Mouse (Mus musculus): ENCODE measurements around the gene Ces2b. TPM values are rescaled to one million over a fixed set of nuclear protein-coding genes. Genes with fewer than 3 reads are reported as not detected.

The Ces2b gene
- polyA plus RNA-seq, 1 experiment: not detected

DNA sequence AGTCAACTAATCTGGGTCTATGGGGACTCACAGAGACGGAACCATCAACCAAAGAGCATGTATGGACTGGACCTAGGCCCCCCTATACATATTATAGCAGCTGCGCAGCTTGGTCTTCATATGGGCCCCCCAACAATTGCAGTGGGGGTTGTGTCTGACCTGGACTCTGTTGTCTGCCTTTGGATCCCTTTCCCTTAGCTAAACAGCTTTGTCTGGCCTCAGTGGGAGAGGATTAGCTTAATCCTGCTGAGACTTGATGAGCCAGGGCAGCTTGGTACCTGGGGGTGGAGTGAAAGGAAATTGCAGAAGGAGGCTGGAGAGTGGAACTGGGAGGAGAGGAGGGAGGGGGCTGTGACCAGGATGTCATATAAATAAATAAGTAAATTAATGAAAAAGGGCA, 25.2 kb upstream of the Ces2b start:
- Histone ChIP-seq H3K79me2 (ENCODE audit: control insufficient read depth, insufficient read depth) (no peaks in the 10 kb centered on the region), H3K4me2 (ENCODE audit: low read depth) (no peak overlapping the region), H3K36me3 (ENCODE audit: control insufficient read depth, insufficient read depth) (no peaks in the 10 kb centered on the region), H3K27me3 (ENCODE audit: control insufficient read depth, insufficient read depth, insufficient read length) (no peaks in the 10 kb centered on the region), H3ac (ENCODE audit: control insufficient read depth, insufficient read length) (no peak overlapping the region), H3K4me3 (no peak overlapping the region)
- TF ChIP-seq SRF (IDR thresholded peaks at IDR 0.05; ENCODE audit: control insufficient read depth, insufficient read length, low read depth) (no peak), REST (IDR thresholded peaks at IDR 0.05; ENCODE audit: insufficient read depth, insufficient read length) (no peak)

DNA sequence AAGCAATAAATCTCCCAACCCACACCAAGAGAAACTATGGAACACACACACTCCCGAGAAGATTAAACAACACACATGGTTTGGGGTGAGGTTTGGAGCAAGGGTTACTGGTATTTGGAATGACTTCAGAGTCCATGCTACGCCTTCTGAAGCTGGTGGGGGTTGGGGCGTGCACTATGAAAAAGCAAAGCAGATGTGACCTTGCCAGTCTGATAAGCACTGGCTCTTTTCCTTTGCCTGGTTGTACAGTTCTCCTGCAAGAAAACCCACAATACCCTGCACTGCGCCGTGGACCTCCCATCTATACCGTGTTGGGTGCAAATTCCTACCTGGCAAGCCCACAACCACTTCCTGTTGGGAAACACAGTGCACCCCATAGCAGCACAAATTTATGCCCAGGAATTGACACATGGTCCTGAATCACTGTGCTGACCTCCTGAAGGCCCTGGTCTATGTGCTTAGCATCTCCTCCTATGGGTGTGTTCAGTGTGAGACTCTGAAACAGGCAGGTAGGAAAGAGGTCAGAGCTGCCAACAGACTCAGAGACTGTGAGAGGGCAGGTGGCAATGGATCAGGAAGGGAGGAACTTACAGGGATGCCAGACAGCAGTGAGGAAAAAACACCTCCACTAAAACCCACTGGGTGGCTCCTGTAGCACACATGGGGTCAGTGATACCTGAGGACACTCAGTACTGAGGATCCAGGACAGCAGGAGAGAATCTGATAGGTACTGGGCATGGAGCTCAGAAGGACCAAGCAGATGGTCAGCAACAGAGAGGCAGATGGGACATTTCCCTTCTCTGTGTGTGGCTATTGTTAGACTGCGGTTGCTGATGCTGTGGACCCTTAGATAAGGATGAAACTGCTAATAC, 22.6 kb upstream of the Ces2b start:
- Histone ChIP-seq H3K4me2 (ENCODE audit: low read depth) (no peak overlapping the region), H3K36me3 (ENCODE audit: control insufficient read depth, insufficient read depth) (no peaks in the 10 kb centered on the region), H3K27me3 (ENCODE audit: control insufficient read depth, insufficient read depth, insufficient read length) (no peaks in the 10 kb centered on the region), H3K4me3 (no peak overlapping the region), H3K79me2 (ENCODE audit: control insufficient read depth, insufficient read depth) (no peaks in the 10 kb centered on the region), H3ac (ENCODE audit: control insufficient read depth, insufficient read length) (no peak overlapping the region)
- TF ChIP-seq TCF12 (IDR thresholded peaks at IDR 0.05; ENCODE audit: insufficient read depth, poor library complexity, severe bottlenecking): no peak
- TF ChIP-seq MYOG (IDR thresholded peaks at IDR 0.05; ENCODE audit: control insufficient read depth in 1 of 3, insufficient read depth in 1 of 3, insufficient read length in 2 of 3, low read depth in 2 of 3): no peak
- TF ChIP-seq CEBPB (IDR thresholded peaks at IDR 0.05; ENCODE audit: insufficient read depth, poor library complexity, severe bottlenecking): no peak
- no peak for TF ChIP-seq E2F4 (IDR thresholded peaks at IDR 0.05; ENCODE audit: insufficient read depth)
- no peak for TF ChIP-seq MYOD1 (IDR thresholded peaks at IDR 0.05; ENCODE audit: control insufficient read depth in 1 of 3, insufficient read length in 2 of 3, low read depth in 2 of 3)
- no peak for TF ChIP-seq REST (IDR thresholded peaks at IDR 0.05; ENCODE audit: insufficient read depth, insufficient read length)
- no peak for TF ChIP-seq POLR2A (IDR thresholded peaks at IDR 0.05; ENCODE audit: insufficient read length, low read depth)

DNA sequence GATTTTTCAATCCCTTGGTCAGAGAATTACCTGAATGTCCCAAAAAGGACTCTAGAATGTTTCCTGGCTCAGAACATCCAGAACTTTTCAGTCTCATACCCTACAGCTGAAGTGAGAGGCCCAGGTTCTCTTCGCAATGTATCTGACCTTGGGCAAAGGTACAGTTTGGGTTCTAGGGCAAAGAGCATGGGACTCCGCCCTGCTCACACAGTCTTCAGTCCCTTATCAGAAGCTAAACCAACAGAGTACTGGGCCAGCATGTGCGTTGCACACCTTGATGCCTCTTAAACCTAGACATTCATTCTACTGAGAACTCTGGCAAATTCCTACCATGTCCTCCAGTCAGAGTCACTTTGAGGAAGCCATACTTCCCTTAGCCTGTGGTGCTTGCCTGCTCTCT, 21.9 kb upstream of the Ces2b start:
- Histone ChIP-seq H3K4me3 (no peak overlapping the region), H3K79me2 (ENCODE audit: control insufficient read depth, insufficient read depth) (no peaks in the 10 kb centered on the region), H3K27me3 (ENCODE audit: control insufficient read depth, insufficient read depth, insufficient read length) (no peaks in the 10 kb centered on the region), H3K4me2 (ENCODE audit: low read depth) (no peak overlapping the region), H3ac (ENCODE audit: control insufficient read depth, insufficient read length) (no peak overlapping the region), H3K36me3 (ENCODE audit: control insufficient read depth, insufficient read depth) (no peaks in the 10 kb centered on the region)
- TF ChIP-seq REST (IDR thresholded peaks at IDR 0.05; ENCODE audit: insufficient read depth, insufficient read length): no peak

DNA sequence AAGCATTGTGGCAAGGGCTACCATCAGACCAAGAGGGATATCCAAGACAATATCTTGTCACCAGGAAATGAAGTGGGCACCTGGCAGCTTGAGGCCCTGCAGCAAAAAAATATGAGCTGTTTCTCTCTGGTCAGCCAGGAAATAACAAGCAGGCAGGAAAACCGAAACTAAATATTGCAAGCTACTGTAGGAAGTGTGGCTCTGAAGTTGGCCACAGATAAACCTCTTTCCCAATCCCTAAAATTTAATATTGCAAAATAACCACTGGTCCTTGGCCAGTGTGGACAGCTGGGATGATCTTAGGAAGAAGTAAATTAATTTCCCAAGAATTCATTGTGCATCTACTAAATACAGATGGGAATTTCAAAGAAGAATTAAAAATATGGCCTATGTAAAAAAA, 4.5 kb upstream of the Ces2b start:
- no peaks in the 10 kb centered on the region for H3K79me2 ChIP-seq (ENCODE audit: control insufficient read depth, insufficient read depth)
- no peak overlapping the region for H3K4me3 ChIP-seq

DNA sequence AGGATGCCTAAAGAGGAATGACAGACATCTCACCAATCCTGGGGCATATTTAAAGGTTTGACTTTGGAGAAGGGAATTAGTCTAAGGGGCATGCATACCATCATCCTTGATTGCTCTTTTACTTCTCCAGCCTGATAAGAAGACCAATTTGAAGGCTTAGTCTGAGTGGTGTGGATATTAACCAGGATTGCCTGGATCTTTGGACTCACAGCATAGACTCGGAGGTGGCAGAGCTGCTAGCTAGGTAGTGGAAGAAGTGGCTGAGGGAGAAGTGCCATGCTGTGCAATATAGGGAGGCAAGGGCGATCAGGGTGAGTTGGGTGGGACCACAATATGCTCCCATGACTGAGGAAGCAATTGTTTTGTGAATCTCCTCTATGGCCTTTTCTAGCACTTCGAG, 3.2 kb upstream of the Ces2b start:
- no peaks in the 10 kb centered on the region for H3K27me3 ChIP-seq (ENCODE audit: control insufficient read depth, insufficient read depth, insufficient read length)
- H3ac ChIP-seq (ENCODE audit: control insufficient read depth, insufficient read length): no peak overlapping the region
- H3K4me3 ChIP-seq: no peak overlapping the region
- no peak overlapping the region for H3K4me2 ChIP-seq (ENCODE audit: low read depth)
- TF ChIP-seq POLR2AphosphoS2 (IDR thresholded peaks at IDR 0.05; ENCODE audit: insufficient read length, low read depth) (no peak), CEBPB (IDR thresholded peaks at IDR 0.05; ENCODE audit: insufficient read depth, poor library complexity, severe bottlenecking) (no peak), E2F4 (IDR thresholded peaks at IDR 0.05; ENCODE audit: insufficient read depth) (no peak), USF1 (IDR thresholded peaks at IDR 0.05; ENCODE audit: low read depth) (no peak), MYOD1 (IDR thresholded peaks at IDR 0.05; ENCODE audit: control insufficient read depth in 1 of 3, insufficient read length in 2 of 3, low read depth in 2 of 3) (no peak), SRF (IDR thresholded peaks at IDR 0.05; ENCODE audit: control insufficient read depth, insufficient read length, low read depth) (no peak)
- H3K36me3 ChIP-seq (ENCODE audit: control insufficient read depth, insufficient read depth): no peaks in the 10 kb centered on the region
- no peaks in the 10 kb centered on the region for H3K79me2 ChIP-seq (ENCODE audit: control insufficient read depth, insufficient read depth)

More for the DNA sequence above, 4.5 kb upstream of the Ces2b start:
- H3ac ChIP-seq (ENCODE audit: control insufficient read depth, insufficient read length): no peak overlapping the region
- H3K36me3 ChIP-seq (ENCODE audit: control insufficient read depth, insufficient read depth): no peaks in the 10 kb centered on the region
- no peaks in the 10 kb centered on the region for H3K27me3 ChIP-seq (ENCODE audit: control insufficient read depth, insufficient read depth, insufficient read length)
- TF ChIP-seq REST (IDR thresholded peaks at IDR 0.05; ENCODE audit: insufficient read depth, insufficient read length) (no peak), MYOG (IDR thresholded peaks at IDR 0.05; ENCODE audit: control insufficient read depth in 1 of 3, insufficient read depth in 1 of 3, insufficient read length in 2 of 3, low read depth in 2 of 3) (no peak), CEBPB (IDR thresholded peaks at IDR 0.05; ENCODE audit: insufficient read depth, poor library complexity, severe bottlenecking) (peak; percentile 60; the same call in 1 of the 2 replicates)
- H3K4me2 ChIP-seq (ENCODE audit: low read depth): no peak overlapping the region

DNA sequence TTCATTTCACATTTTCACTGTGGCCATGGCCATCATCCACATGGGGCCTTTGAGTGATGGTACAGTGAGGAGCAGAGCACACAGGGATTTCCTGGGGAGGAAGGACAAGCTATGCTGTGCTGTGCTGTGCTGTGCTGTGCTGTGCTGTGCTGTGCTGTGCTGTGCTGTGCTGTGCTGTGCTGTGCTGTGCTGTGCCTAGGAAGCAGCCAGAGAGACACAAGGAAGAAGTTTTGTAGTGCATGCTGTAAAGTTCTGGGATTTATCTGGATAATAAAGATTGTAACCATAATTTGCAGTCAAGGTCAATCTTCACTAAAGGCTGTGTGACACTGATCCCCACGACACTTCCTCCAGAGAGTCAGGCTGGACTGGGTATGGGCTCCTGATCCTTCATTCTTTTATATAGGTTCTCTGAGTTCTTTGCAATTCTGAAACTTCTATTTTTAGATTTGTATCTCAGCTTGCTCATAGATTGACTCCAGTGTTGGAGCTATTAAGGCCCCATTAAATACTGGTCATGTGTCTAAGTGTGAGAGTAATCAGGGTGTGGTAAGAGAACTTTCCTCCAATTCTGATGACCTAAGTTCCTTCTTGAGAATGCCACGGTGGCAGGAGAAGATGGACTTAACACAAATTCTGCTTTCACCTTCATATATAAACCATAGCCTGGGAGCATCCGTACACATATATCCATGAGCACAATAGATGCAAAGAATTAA, 10.1 kb downstream of the Ces2b start:
- no peaks in the 10 kb centered on the region for H3K79me2 ChIP-seq (ENCODE audit: control insufficient read depth, insufficient read depth)
- no peak overlapping the region for H3ac ChIP-seq (ENCODE audit: control insufficient read depth, insufficient read length)
- TF ChIP-seq CEBPB (IDR thresholded peaks at IDR 0.05; ENCODE audit: insufficient read depth, poor library complexity, severe bottlenecking) (no peak), TCF3 (IDR thresholded peaks at IDR 0.05; ENCODE audit: insufficient read length, low read depth) (no peak), MAX (IDR thresholded peaks at IDR 0.05; ENCODE audit: low read depth) (no peak), POLR2A (IDR thresholded peaks at IDR 0.05; ENCODE audit: insufficient read length, low read depth) (no peak), TCF12 (IDR thresholded peaks at IDR 0.05; ENCODE audit: insufficient read depth, poor library complexity, severe bottlenecking) (no peak), SRF (IDR thresholded peaks at IDR 0.05; ENCODE audit: control insufficient read depth, insufficient read length, low read depth) (no peak), E2F4 (IDR thresholded peaks at IDR 0.05; ENCODE audit: insufficient read depth) (no peak), MYOG (IDR thresholded peaks at IDR 0.05; ENCODE audit: control insufficient read depth in 1 of 3, insufficient read depth in 1 of 3, insufficient read length in 2 of 3, low read depth in 2 of 3) (no peak), REST (IDR thresholded peaks at IDR 0.05; ENCODE audit: insufficient read depth, insufficient read length) (no peak), MYOD1 (IDR thresholded peaks at IDR 0.05; ENCODE audit: control insufficient read depth in 1 of 3, insufficient read length in 2 of 3, low read depth in 2 of 3) (no peak), USF1 (IDR thresholded peaks at IDR 0.05; ENCODE audit: low read depth) (no peak), POLR2AphosphoS2 (IDR thresholded peaks at IDR 0.05; ENCODE audit: insufficient read length, low read depth) (no peak)

More for the DNA sequence above, 10.1 kb downstream of the Ces2b start:
- Histone ChIP-seq H3K4me3 (no peak overlapping the region), H3K27me3 (ENCODE audit: control insufficient read depth, insufficient read depth, insufficient read length) (no peaks in the 10 kb centered on the region), H3K4me2 (ENCODE audit: low read depth) (no peak overlapping the region), H3K36me3 (ENCODE audit: control insufficient read depth, insufficient read depth) (no peaks in the 10 kb centered on the region)
